Mouse (Mus musculus): ENCODE results near the gene Hs3st1. TPM values are rescaled to one million over a fixed set of nuclear protein-coding genes. Genes with fewer than 3 reads are reported as not detected.

Gene Hs3st1
- polyA plus RNA-seq, 1 experiment: 96.6 TPM

- no peak for DNase-seq
- H3K4me1 ChIP-seq (ENCODE audit: control insufficient read depth, insufficient read depth, low read length): no peaks in the 10 kb centered on the region
- H3K27ac ChIP-seq (ENCODE audit: insufficient read depth, low read length): no peak overlapping the region
- TF ChIP-seq CTCF (IDR thresholded peaks at IDR 0.05; ENCODE audit: borderline replicate concordance, insufficient read depth, low read depth, low read length) (no peak), POLR2A (IDR thresholded peaks at IDR 0.05; ENCODE audit: borderline replicate concordance, insufficient read depth, low read length) (no peak)
- H3K27me3 ChIP-seq (ENCODE audit: control insufficient read depth, insufficient read depth, low read length): no peaks in the 10 kb centered on the region
- no peak overlapping the region for H3K4me3 ChIP-seq (replicated peaks; ENCODE audit: insufficient read depth, low read depth, low read length)
- 91% methylated on average over 3 of the region's 3 CpGs for WGBS
Measured at GRCm38 (mm10) chr5:39705539-39705938, 49.7 kb downstream of the Hs3st1 start.

- no peak overlapping the region for H3K27ac ChIP-seq (ENCODE audit: insufficient read depth, low read length)
- H3K27me3 ChIP-seq (ENCODE audit: control insufficient read depth, insufficient read depth, low read length): no peaks in the 10 kb centered on the region; the same call in 1 of the 2 replicates
- WGBS: 98% methylated on average over 4 of the region's 4 CpGs
- TF ChIP-seq CTCF (IDR thresholded peaks at IDR 0.05; ENCODE audit: borderline replicate concordance, insufficient read depth, low read depth, low read length) (no peak), POLR2A (IDR thresholded peaks at IDR 0.05; ENCODE audit: borderline replicate concordance, insufficient read depth, low read length) (no peak)
- no peak overlapping the region for H3K4me3 ChIP-seq (replicated peaks; ENCODE audit: insufficient read depth, low read depth, low read length)
- no peaks in the 10 kb centered on the region for H3K4me1 ChIP-seq (ENCODE audit: control insufficient read depth, insufficient read depth, low read length)
- no peak for DNase-seq
Measured at GRCm38 (mm10) chr5:39660826-39661225, 94.4 kb downstream of the Hs3st1 start.

- TF ChIP-seq CTCF (IDR thresholded peaks at IDR 0.05; ENCODE audit: borderline replicate concordance, insufficient read depth, low read depth, low read length) (no peak), POLR2A (IDR thresholded peaks at IDR 0.05; ENCODE audit: borderline replicate concordance, insufficient read depth, low read length) (no peak)
- no peak for DNase-seq
- WGBS: 28% methylated on average over 2 of the region's 2 CpGs
- no peak overlapping the region for H3K4me3 ChIP-seq (replicated peaks; ENCODE audit: insufficient read depth, low read depth, low read length)
- no peak overlapping the region for H3K27ac ChIP-seq (ENCODE audit: insufficient read depth, low read length)
- no peaks in the 10 kb centered on the region; the same call in 1 of the 2 replicates for H3K27me3 ChIP-seq (ENCODE audit: control insufficient read depth, insufficient read depth, low read length)
- H3K4me1 ChIP-seq (ENCODE audit: control insufficient read depth, insufficient read depth, low read length): no peaks in the 10 kb centered on the region
Measured at GRCm38 (mm10) chr5:39659417-39659816, 95.9 kb downstream of the Hs3st1 start.

GRCm38 (mm10) chr5:39644827-39645380, 110.4 kb downstream of the Hs3st1 start:
- Histone ChIP-seq H3K4me1 (ENCODE audit: control insufficient read depth, insufficient read depth, low read length) (no peaks in the 10 kb centered on the region; the same call in 1 of the 2 replicates), H3K27me3 (ENCODE audit: control insufficient read depth, insufficient read depth, low read length) (no peaks in the 10 kb centered on the region), H3K27ac (ENCODE audit: insufficient read depth, low read length) (peak overlapping the region; percentile 66), H3K4me3 (replicated peaks; ENCODE audit: insufficient read depth, low read depth, low read length) (peak overlapping the region; percentile 69)
- DNase-seq: peak in 1 of 2 experiments; percentile 72
- under 1% methylated on average over 28 of the region's 28 CpGs for WGBS
- peak; percentile 12; the same call in 1 of the 2 replicates for TF ChIP-seq CTCF (IDR thresholded peaks at IDR 0.05; ENCODE audit: borderline replicate concordance, insufficient read depth, low read depth, low read length)
- no peak for TF ChIP-seq POLR2A (IDR thresholded peaks at IDR 0.05; ENCODE audit: borderline replicate concordance, insufficient read depth, low read length)

GRCm38 (mm10) chr5:39643924-39644826, 111.1 kb downstream of the Hs3st1 start:
- TF ChIP-seq CTCF (IDR thresholded peaks at IDR 0.05; ENCODE audit: borderline replicate concordance, insufficient read depth, low read depth, low read length): peak; percentile 75
- peak; percentile 99 for TF ChIP-seq POLR2A (IDR thresholded peaks at IDR 0.05; ENCODE audit: borderline replicate concordance, insufficient read depth, low read length)

GRCm38 (mm10) chr5:39643260-39643923, 111.9 kb downstream of the Hs3st1 start:
- Histone ChIP-seq H3K4me1 (ENCODE audit: control insufficient read depth, insufficient read depth, low read length) (peaks cover 4% of the 10 kb centered on the region; the same call in 1 of the 2 replicates), H3K27ac (ENCODE audit: insufficient read depth, low read length) (peak overlapping the region; percentile 82), H3K27me3 (ENCODE audit: control insufficient read depth, insufficient read depth, low read length) (no peaks in the 10 kb centered on the region), H3K4me3 (replicated peaks; ENCODE audit: insufficient read depth, low read depth, low read length) (peak overlapping the region; percentile 97)
- DNase-seq: peak; percentile 64 to 71
- no peak for TF ChIP-seq CTCF (IDR thresholded peaks at IDR 0.05; ENCODE audit: borderline replicate concordance, insufficient read depth, low read depth, low read length)
- TF ChIP-seq POLR2A (IDR thresholded peaks at IDR 0.05; ENCODE audit: borderline replicate concordance, insufficient read depth, low read length): no peak
- WGBS: under 1% methylated on average over 22 of the region's 22 CpGs

More at GRCm38 (mm10) chr5:39643924-39644826, 111.1 kb downstream of the Hs3st1 start:
- H3K4me1 ChIP-seq (ENCODE audit: control insufficient read depth, insufficient read depth, low read length): no peaks in the 10 kb centered on the region; the same call in 1 of the 2 replicates
- no peaks in the 10 kb centered on the region for H3K27me3 ChIP-seq (ENCODE audit: control insufficient read depth, insufficient read depth, low read length)
- peak overlapping the region; percentile 82 for H3K27ac ChIP-seq (ENCODE audit: insufficient read depth, low read length)
- H3K4me3 ChIP-seq (replicated peaks; ENCODE audit: insufficient read depth, low read depth, low read length): peak overlapping the region; percentile 97
- under 1% methylated on average over 56 of the region's 56 CpGs for WGBS
- DNase-seq: peak; percentile 96 to 97

- TF ChIP-seq POLR2A (IDR thresholded peaks at IDR 0.05; ENCODE audit: borderline replicate concordance, insufficient read depth, low read length) (no peak), CTCF (IDR thresholded peaks at IDR 0.05; ENCODE audit: borderline replicate concordance, insufficient read depth, low read depth, low read length) (no peak)
- H3K27ac ChIP-seq (ENCODE audit: insufficient read depth, low read length): peak overlapping the region; percentile 25; the same call in 1 of the 2 replicates
- H3K27me3 ChIP-seq (ENCODE audit: control insufficient read depth, insufficient read depth, low read length): no peaks in the 10 kb centered on the region
- peaks cover 5% of the 10 kb centered on the region; the same call in 1 of the 2 replicates for H3K4me1 ChIP-seq (ENCODE audit: control insufficient read depth, insufficient read depth, low read length)
- peak overlapping the region; percentile 97 for H3K4me3 ChIP-seq (replicated peaks; ENCODE audit: insufficient read depth, low read depth, low read length)
- 17% methylated on average over 6 of the region's 6 CpGs for WGBS
- DNase-seq: peak; percentile 32 to 41
Measured at GRCm38 (mm10) chr5:39642222-39642770, 113.0 kb downstream of the Hs3st1 start.

All from cerebellum, adult 2 months (tissue).